In the genomic region with DNA sequence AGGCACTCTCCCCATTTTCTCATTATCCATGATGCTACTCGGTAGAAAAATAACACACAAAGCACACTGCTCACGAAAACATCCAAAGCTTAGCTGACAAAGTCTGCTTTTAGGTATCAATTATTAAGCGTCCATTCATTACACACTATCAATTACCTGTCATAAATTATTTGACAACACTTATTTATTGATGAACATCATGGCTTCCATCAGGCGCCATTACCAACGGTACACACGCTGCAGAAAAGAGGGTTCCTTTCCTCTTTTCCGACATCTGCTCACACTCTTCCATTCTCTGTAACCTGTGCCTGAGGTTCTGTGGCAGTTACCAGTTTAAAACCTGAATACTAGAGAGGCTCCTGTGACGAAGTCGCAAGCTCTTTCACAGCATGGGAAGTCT, we compare ENCODE assay signal across 23 mouse cellular contexts. TPM values are rescaled to one million over a fixed set of nuclear protein-coding genes. Genes with fewer than 3 reads are reported as not detected.
"Had no signal": no experiment of that assay in that cellular context is flagged by ENCODE, and none has a peak within 500 bp of the region (broad histone marks: within the 10 kb centered on the region; RNA-seq: fewer than 3 reads in every experiment).

A gene (minus strand): TSS at position 101 of the 400 bp plus-strand sequence.

- H3K9ac ChIP-seq: neural tube, embryonic 12.5 days; neural tube, embryonic 13.5 days; neural tube, embryonic 15.5 days; stomach, embryonic 15.5 days had no signal

- H3K4me3 ChIP-seq: neural tube, embryonic 12.5 days; neural tube, embryonic 13.5 days; neural tube, embryonic 15.5 days; stomach, embryonic 15.5 days had no signal

- H3K27me3 ChIP-seq: neural tube, embryonic 12.5 days; neural tube, embryonic 13.5 days; neural tube, embryonic 15.5 days; stomach, embryonic 15.5 days had no signal

- H3K4me2 ChIP-seq: neural tube, embryonic 12.5 days; neural tube, embryonic 13.5 days; neural tube, embryonic 15.5 days; stomach, embryonic 15.5 days had no signal

- H3K27ac ChIP-seq: neural tube, embryonic 12.5 days; neural tube, embryonic 13.5 days; neural tube, embryonic 15.5 days; stomach, embryonic 15.5 days; stomach, postnatal 0 days had no signal

- H3K9me3 ChIP-seq: neural tube, embryonic 12.5 days; neural tube, embryonic 13.5 days; neural tube, embryonic 15.5 days; stomach, embryonic 15.5 days had no signal

- H3K4me1 ChIP-seq: neural tube, embryonic 12.5 days; neural tube, embryonic 15.5 days; stomach, embryonic 15.5 days had no signal

- DNase-seq: right cerebral cortex, adult 18-20 months; right cerebral cortex, postnatal 14 days; right cerebral cortex, postnatal 25 days; right cerebral cortex, postnatal 4 days; spleen, adult 18-20 months; thymus, adult 18-20 months; thymus, adult 2 months; thymus, postnatal 14 days; thymus, postnatal 25 days; thymus, postnatal 36 days; thymus, postnatal 4 days had no signal

RNA-seq across cellular contexts. Expression of the gene that starts here (rescaled TPM):
- total RNA-seq: neutrophil, adult 5-6 weeks had no signal
- polyA plus RNA-seq: neural tube, embryonic 13.5 days; neural tube, embryonic 14.5 days; neural tube, embryonic 15.5 days; small intestine, adult 2 months; spleen, adult 2 months; stomach, embryonic 14.5 days; stomach, postnatal 0 days; thymus, postnatal 0 days; urinary bladder, adult 2 months had no signal
